Mouse (Mus musculus) heart, embryonic 14.5 days (tissue): ENCODE data around the gene Dmkn. TPM values are rescaled to one million over a fixed set of nuclear protein-coding genes. Genes with fewer than 3 reads are reported as not detected.

Experiments used
- ATAC-seq: fragments of 200-750 bp; cut with Nextera tagmentation; 2 replicates; pipeline ENCODE4 v1.8.0; 2017; ENCODE audit warnings: low read depth, moderate TSS enrichment; ENCODE audit not compliant: insufficient number of reproducible peaks, insufficient read depth, low FRiP score
- H3K27ac ChIP-seq, 2 experiments: fragments of 200-500 bp in 1 of 2; fragments of 300-500 bp in 1 of 2; sonication (generic) in 1 of 2; replicated peaks in 1 of 2; 2 replicates each; pipeline ENCODE4 v1.5.1; 2012 to 2014; ENCODE audit warnings: low read depth in 2 of 2, low read length in 2 of 2, control low read depth in 1 of 2, mild to moderate bottlenecking in 1 of 2, mixed read lengths in 1 of 2; ENCODE audit not compliant: control insufficient read depth in 1 of 2, insufficient read depth in 1 of 2
- H3K27me3 ChIP-seq: fragments of 300-500 bp; sonication (generic); 2 replicates; pipeline ENCODE4 v1.6.1; 2014; ENCODE audit warnings: mild to moderate bottlenecking, low read length, control low read depth; ENCODE audit not compliant: control insufficient read depth, insufficient read depth
- H3K36me3 ChIP-seq: fragments of 300-500 bp; sonication (generic); 2 replicates; pipeline ENCODE4 v1.6.1; 2014; ENCODE audit warnings: mild to moderate bottlenecking, control low read depth, low read length, mixed read lengths; ENCODE audit not compliant: control insufficient read depth, insufficient read depth
- H3K4me1 ChIP-seq, 2 experiments: fragments of 200-500 bp in 1 of 2; fragments of 300-500 bp in 1 of 2; sonication (generic) in 1 of 2; 2 replicates each; pipeline ENCODE4 v1.6.1; 2012 to 2014; ENCODE audit warnings: low read length in 2 of 2, control low read depth in 1 of 2, mixed read lengths in 1 of 2; ENCODE audit not compliant: control insufficient read depth in 2 of 2, insufficient read depth in 2 of 2
- H3K4me2 ChIP-seq: fragments of 300-500 bp; sonication (generic); 2 replicates; pipeline ENCODE4 v1.6.1; 2014; ENCODE audit warnings: mild to moderate bottlenecking, low read length
- H3K4me3 ChIP-seq, 2 experiments: fragments of 200-500 bp in 1 of 2; fragments of 300-500 bp in 1 of 2; sonication (generic) in 1 of 2; 2 replicates each; pipeline ENCODE4 v1.5.1; 2012 to 2014; ENCODE audit warnings: low read length in 2 of 2, mild to moderate bottlenecking in 2 of 2, control low read depth in 1 of 2, low read depth in 1 of 2, moderate library complexity in 1 of 2; ENCODE audit not compliant: control insufficient read depth in 1 of 2, insufficient read depth in 1 of 2
- H3K9ac ChIP-seq: fragments of 300-500 bp; sonication (generic); 2 replicates; pipeline ENCODE4 v1.6.1; 2014; ENCODE audit warnings: mild to moderate bottlenecking, low read length
- H3K9me3 ChIP-seq: fragments of 300-500 bp; sonication (generic); 2 replicates; pipeline ENCODE4 v1.6.1; 2016; ENCODE audit warnings: low read length, control low read depth; ENCODE audit not compliant: control insufficient read depth
- WGBS: fragments of 180-500 bp; shearing (Covaris S2); extraction: QIAGEN DNeasy Blood & Tissue Kit; methylation state at CpG from one replicate; pipeline ENCODE4 v1.1.7; 2014; 5-methylcytosine and 5-hydroxymethylcytosine counted together
- polyA plus RNA-seq: library from polyadenylated mRNA; unstranded; fragments of >200 nt; fragmentation: Nextera tagmentation; extraction: Ambion mirVana; gene quantifications from 2 replicates; pipeline ENCODE4 v1.2.1, GENCODE M21; 2014

The Dmkn gene
- polyA plus RNA-seq, 1 experiment from 2014 or later, result 0.81 TPM

DNA sequence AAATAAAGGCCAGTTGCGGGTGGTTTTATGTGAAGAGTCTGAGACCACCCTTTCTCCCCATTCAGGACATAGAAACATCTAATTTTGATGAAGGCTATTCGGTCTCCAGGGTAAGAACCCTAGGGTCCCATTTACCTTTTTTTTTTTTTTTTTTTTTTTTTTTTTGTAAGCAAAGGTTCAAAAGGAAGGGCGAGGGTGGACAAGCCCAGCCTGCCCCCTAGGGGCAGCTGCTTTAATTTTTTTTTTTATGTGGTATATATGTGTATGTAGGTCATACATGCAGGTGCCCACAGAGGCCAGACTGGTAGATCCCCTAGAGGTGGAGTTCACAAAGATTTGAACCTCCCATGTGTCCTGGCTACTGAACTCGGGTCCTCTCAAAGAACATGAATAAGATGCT lies 2.9 kb downstream of the Dmkn start:
- H3K27me3 ChIP-seq, result no peaks in the 10 kb centered on the region
- H3K27ac ChIP-seq, result no peak overlapping the region
- 82% methylated on average over 4 of the region's 4 CpGs for WGBS
- H3K4me3 ChIP-seq, result no peak overlapping the region
- H3K4me1 ChIP-seq, result peaks cover 0 to 2% of the 10 kb centered on the region in 2 experiments; a peak in 1 of 4 replicates
- ATAC-seq, result no peak
- H3K4me2 ChIP-seq, result no peak overlapping the region
- no peaks in the 10 kb centered on the region for H3K9me3 ChIP-seq
- H3K9ac ChIP-seq, result no peak overlapping the region
- H3K36me3 ChIP-seq, result no peaks in the 10 kb centered on the region

DNA sequence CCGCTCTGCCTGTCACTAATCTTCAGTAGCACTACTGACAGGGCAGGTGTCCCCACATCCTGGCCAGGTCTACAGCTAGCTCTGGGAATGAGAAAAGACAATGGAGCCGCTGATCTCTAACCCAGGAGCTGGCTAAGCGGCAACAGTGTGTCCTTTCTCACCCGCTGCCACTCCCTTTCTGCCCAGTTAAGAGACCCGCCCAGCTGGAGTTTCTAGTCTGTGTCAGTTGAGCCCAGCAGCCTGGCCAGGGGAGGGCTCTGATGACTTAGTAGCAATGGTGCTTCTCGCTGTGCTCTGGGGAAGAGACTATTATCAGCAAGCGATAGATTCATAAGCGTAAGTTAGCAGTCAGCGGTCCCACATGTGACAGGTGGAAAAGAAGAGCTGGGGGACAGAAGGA lies 5.7 kb downstream of the Dmkn start:
- Histone ChIP-seq H3K9ac (no peak overlapping the region), H3K36me3 (no peaks in the 10 kb centered on the region), H3K27ac (no peak overlapping the region), H3K27me3 (no peaks in the 10 kb centered on the region), H3K4me3 (no peak overlapping the region), H3K9me3 (no peaks in the 10 kb centered on the region), H3K4me1 (no peaks in the 10 kb centered on the region), H3K4me2 (no peak overlapping the region)
- no peak for ATAC-seq
- 26% methylated on average over 9 of the region's 9 CpGs for WGBS

GRCm38 (mm10) chr7:30776104-30776503 lies 12.5 kb downstream of the Dmkn start:
- Histone ChIP-seq H3K36me3 (no peaks in the 10 kb centered on the region), H3K27ac (no peak overlapping the region), H3K27me3 (no peaks in the 10 kb centered on the region), H3K4me3 (no peak overlapping the region), H3K4me2 (no peak overlapping the region), H3K9me3 (no peaks in the 10 kb centered on the region), H3K4me1 (no peaks in the 10 kb centered on the region), H3K9ac (no peak overlapping the region)
- no peak for ATAC-seq
- WGBS, result 71% methylated on average over 9 of the region's 9 CpGs

GRCm38 (mm10) chr7:30777081-30777579 lies 13.6 kb downstream of the Dmkn start:
- no peak for ATAC-seq
- no peak overlapping the region for H3K27ac ChIP-seq
- H3K4me2 ChIP-seq, result no peak overlapping the region
- no peaks in the 10 kb centered on the region for H3K4me1 ChIP-seq
- 46% methylated on average over 7 of the region's 7 CpGs for WGBS
- H3K9ac ChIP-seq, result no peak overlapping the region
- H3K9me3 ChIP-seq, result no peaks in the 10 kb centered on the region
- H3K27me3 ChIP-seq, result no peaks in the 10 kb centered on the region
- no peak overlapping the region for H3K4me3 ChIP-seq
- no peaks in the 10 kb centered on the region for H3K36me3 ChIP-seq

DNA sequence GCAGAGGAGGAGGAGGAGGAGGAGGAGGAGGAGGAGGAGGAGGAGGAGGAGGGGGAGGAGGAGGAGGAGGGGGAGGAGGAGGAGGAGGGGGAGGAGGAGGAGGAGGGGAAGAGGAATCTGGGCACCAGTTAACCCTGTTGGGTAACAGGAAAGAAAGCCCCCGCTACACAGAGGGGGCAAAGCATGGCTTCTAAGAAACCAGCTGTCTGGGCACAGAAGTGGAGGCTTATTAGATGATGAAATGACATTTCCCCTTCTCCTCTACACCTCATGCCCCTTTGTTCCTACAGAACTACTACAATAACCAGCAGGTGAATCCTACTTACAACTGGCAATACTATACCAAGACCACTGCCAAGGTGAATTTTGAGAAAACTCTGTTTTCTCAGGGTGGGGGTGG lies 14.4 kb downstream of the Dmkn start:
- no peaks in the 10 kb centered on the region for H3K36me3 ChIP-seq
- ATAC-seq, result no peak
- H3K9me3 ChIP-seq, result no peaks in the 10 kb centered on the region
- H3K4me3 ChIP-seq, result no peak overlapping the region
- H3K9ac ChIP-seq, result no peak overlapping the region
- H3K4me2 ChIP-seq, result no peak overlapping the region
- H3K27me3 ChIP-seq, result no peaks in the 10 kb centered on the region
- WGBS, result 65% methylated on average over 1 of the region's 1 CpGs
- H3K27ac ChIP-seq, result no peak overlapping the region
- H3K4me1 ChIP-seq, result no peaks in the 10 kb centered on the region

DNA sequence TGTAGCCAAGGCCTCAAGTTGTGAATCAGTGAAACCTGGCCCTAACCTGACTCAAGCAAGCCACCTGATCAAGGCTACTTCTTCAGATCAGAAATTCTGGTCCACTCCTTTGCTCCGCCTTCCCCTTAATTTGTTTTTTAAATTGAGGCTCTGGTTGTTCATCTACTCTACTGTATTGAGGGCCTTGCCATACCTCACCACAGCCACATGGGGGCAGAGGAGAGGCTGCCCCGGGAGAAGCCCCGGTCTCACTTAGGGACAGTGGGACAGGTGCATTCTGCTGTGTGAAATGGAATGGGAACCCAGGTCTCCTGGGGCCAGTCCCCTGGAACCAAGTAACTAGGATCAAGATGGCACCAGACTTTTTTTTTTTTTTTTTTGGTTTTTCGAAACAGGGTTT lies 18.2 kb downstream of the Dmkn start:
- H3K4me3 ChIP-seq, result no peak overlapping the region
- no peaks in the 10 kb centered on the region for H3K36me3 ChIP-seq
- ATAC-seq, result no peak
- no peaks in the 10 kb centered on the region for H3K27me3 ChIP-seq
- no peak overlapping the region for H3K27ac ChIP-seq
- no peak overlapping the region for H3K9ac ChIP-seq
- H3K4me1 ChIP-seq, result no peaks in the 10 kb centered on the region
- 65% methylated on average over 4 of the region's 4 CpGs for WGBS
- no peak overlapping the region for H3K4me2 ChIP-seq
- no peaks in the 10 kb centered on the region for H3K9me3 ChIP-seq

DNA sequence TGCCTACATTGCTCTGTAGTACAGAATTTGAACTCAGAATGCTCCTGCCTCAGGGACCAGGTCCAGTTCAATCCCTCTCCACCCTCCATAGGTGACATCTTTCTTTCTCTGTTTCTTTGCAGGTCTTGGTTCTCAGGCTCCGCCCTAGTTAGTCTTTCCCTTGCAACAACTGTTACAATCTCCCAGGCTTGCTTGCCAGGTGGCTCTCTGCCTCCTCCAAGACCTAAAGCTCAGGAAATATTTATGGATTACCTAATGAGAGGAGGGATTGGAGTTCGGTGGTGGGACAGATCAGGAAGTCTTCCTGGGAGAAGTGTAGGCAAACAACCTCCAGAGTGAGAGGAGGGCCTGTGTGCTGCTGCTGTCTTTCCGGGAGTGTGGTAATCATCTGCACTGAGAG lies 19.1 kb downstream of the Dmkn start:
- no peak for ATAC-seq
- no peaks in the 10 kb centered on the region for H3K9me3 ChIP-seq
- H3K36me3 ChIP-seq, result no peaks in the 10 kb centered on the region
- H3K9ac ChIP-seq, result no peak overlapping the region
- H3K4me3 ChIP-seq, result no peak overlapping the region
- H3K27ac ChIP-seq, result no peak overlapping the region
- H3K4me2 ChIP-seq, result no peak overlapping the region
- H3K4me1 ChIP-seq, result no peaks in the 10 kb centered on the region
- 64% methylated on average over 3 of the region's 3 CpGs for WGBS
- 0 out of 2 replicates have a peak, but pooled peaks cover 4% of the 10 kb centered on the region for H3K27me3 ChIP-seq

GRCm38 (mm10) chr7:30785154-30785553 lies 21.6 kb downstream of the Dmkn start:
- no peak for ATAC-seq
- no peaks in the 10 kb centered on the region for H3K9me3 ChIP-seq
- H3K36me3 ChIP-seq, result no peaks in the 10 kb centered on the region
- no peaks in the 10 kb centered on the region for H3K4me1 ChIP-seq
- peaks cover 18% of the 10 kb centered on the region; the same call in 1 of the 2 replicates for H3K27me3 ChIP-seq
- no peak overlapping the region for H3K4me3 ChIP-seq
- no peak overlapping the region for H3K9ac ChIP-seq
- 57% methylated on average over 1 of the region's 1 CpGs for WGBS
- no peak overlapping the region for H3K4me2 ChIP-seq
- H3K27ac ChIP-seq, result no peak overlapping the region
